Comparison of ENCODE assay signal across 8 mouse cellular contexts in the genomic region with DNA sequence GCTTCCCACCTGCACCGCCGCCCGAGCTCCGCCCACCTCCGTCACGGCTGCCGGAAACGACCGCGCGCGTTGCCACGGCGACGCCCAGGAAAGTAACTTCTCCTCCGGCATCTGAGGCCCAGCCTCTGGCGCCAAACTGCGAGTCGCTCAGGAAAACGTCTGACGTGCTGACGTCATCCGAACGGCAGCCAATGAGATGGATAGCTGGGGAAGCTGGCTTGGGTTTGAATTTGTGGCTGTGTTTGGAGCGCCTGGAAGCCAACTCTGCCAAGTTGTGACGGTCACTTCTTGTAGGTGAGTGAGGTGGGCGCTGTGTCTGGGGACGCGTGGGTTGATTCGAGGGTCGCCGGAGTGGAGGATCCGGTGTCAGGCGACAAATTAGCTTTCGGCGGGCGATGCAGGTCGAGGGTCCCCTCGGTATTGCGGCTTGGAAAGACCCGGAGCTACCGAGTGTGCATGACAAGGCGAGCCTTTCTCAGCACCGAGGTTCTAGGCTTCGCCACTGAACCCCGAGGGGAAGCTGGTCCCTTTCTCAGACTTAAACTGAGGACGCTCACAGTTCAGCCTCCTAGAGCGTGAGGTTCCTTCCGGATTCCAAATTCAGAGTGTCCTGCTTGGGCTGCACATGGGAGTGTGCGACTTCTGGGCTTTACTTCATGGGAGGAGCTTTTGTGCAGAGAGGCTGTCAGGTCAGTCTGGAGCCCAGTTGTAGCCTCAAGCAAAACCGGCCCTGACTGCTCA. TPM values are rescaled to one million over a fixed set of nuclear protein-coding genes. Genes with fewer than 3 reads are reported as not detected.
A peak's percentile ranks its signal among the peaks of the same experiment; 100 is the strongest.
DNase-seq lines count a peak whose midpoint lies in the region; ATAC-seq and TF ChIP-seq lines count a peak whose summit lies in the region.

A gene (plus strand): TSS at position 139 of the 741 bp plus-strand sequence.
A gene (minus strand): TSS at position 149 of the 741 bp plus-strand sequence.

- H3K36me3 ChIP-seq in ES-E14 (ENCODE audit: control insufficient read depth, insufficient read depth, low read length, poor library complexity, severe bottlenecking) = no peaks in the 10 kb centered on the region
- H3K36me3 ChIP-seq in forebrain, embryonic 15.5 days = no peaks in the 10 kb centered on the region

- peak within 1 kb of the TSS; percentile 79 to 84 for H3K4me3 ChIP-seq in ES-E14 (ENCODE audit: insufficient read depth in 1 of 2, low read depth in 1 of 2, low read length in 2 of 2, poor library complexity in 1 of 2, severe bottlenecking in 1 of 2)
- H3K4me3 ChIP-seq in forebrain, embryonic 15.5 days = peak within 1 kb of the TSS; percentile 81
- H3K4me3 ChIP-seq in lung, adult 2 months (replicated peaks; ENCODE audit: extremely low read depth, low read depth, low read length) = peak within 1 kb of the TSS; percentile 72

- in situ Hi-C loops in ES-E14 (cut with MboI; ENCODE audit: low sequenced_read_pairs in 2 of 2, unreplicated experiment in 2 of 2) = no loop called here

- peak within 1 kb of the TSS; percentile 77 for H3K4me2 ChIP-seq in forebrain, embryonic 15.5 days (replicated peaks)

- H3K9me3 ChIP-seq in ES-E14 (ENCODE audit: control insufficient read depth, insufficient read depth, low read depth, low read length) = no peaks in the 10 kb centered on the region
- H3K9me3 ChIP-seq in forebrain, embryonic 15.5 days = no peaks in the 10 kb centered on the region

- peak; percentile 99 for ATAC-seq in forebrain, embryonic 15.5 days (replicated peaks)
- ATAC-seq in neutrophil, adult 5-6 weeks (ENCODE audit: extremely low read depth, insufficient number of reproducible peaks, low FRiP score, poor library complexity, severe bottlenecking) = peak; percentile 98

- intact Hi-C loops in heart, postnatal 25 days (cut with DNase I) = no loop called here

- H3K27me3 ChIP-seq in forebrain, embryonic 15.5 days = no peaks in the 10 kb centered on the region

- peak within 1 kb of the TSS; percentile 92 for H3K9ac ChIP-seq in ES-E14 (ENCODE audit: insufficient read depth, low read depth, low read length, poor library complexity, severe bottlenecking)
- peak within 1 kb of the TSS; percentile 61 for H3K9ac ChIP-seq in forebrain, embryonic 15.5 days (replicated peaks)

- no peak for TF ChIP-seq CTCF in lung, adult 2 months (IDR thresholded peaks at IDR 0.05; ENCODE audit: insufficient read depth, low read length)

- under 1% methylated on average over 51 of the region's 51 CpGs for WGBS in forebrain, embryonic 15.5 days
- under 1% methylated on average over 51 of the region's 51 CpGs for WGBS in lung, adult 2 months

- H3K27ac ChIP-seq in ES-E14 (ENCODE audit: insufficient read depth, low read depth, low read length, poor library complexity, severe bottlenecking) = peak within 1 kb of the TSS; percentile 90
- peak within 1 kb of the TSS; percentile 78 for H3K27ac ChIP-seq in forebrain, embryonic 15.5 days (replicated peaks)

- peak; percentile 26; the same call in 1 of the 2 replicates for TF ChIP-seq POLR2A in lung, adult 2 months (IDR thresholded peaks at IDR 0.05; ENCODE audit: borderline replicate concordance, extremely low read depth, low read depth, low read length)

- DNase-seq in ES-E14 (ENCODE audit: low read depth, low spot score) = peak; percentile 96
- peak; percentile 96 for DNase-seq in cerebellum, adult 11-12 months
- peak; percentile 91 for DNase-seq in heart, postnatal 25 days (ENCODE audit: low spot score)
- peak; percentile 94 to 97 for DNase-seq in layer of hippocampus, adult 18-20 months (ENCODE audit: low spot score in 2 of 2)
- DNase-seq in lung, adult 2 months = peak; percentile 93
- DNase-seq in thymus, adult 18-20 months = peak; percentile 93 to 95

- peaks cover 0 to 2% of the 10 kb centered on the region in 2 experiments; a peak in 1 of 4 replicates for H3K4me1 ChIP-seq in ES-E14 (ENCODE audit: control insufficient read depth in 2 of 2, insufficient read depth in 2 of 2, low read length in 2 of 2, poor library complexity in 1 of 2)
- H3K4me1 ChIP-seq in forebrain, embryonic 15.5 days = peaks cover 27% of the 10 kb centered on the region
- 0 out of 2 replicates have a peak, but pooled peaks cover 2% of the 10 kb centered on the region for H3K4me1 ChIP-seq in lung, adult 2 months (ENCODE audit: control insufficient read depth, insufficient read depth, low read length)

TF ChIP-seq in ES-E14, 5 proteins besides CTCF, POLR2A, EP300 and RAD21:
- TF ChIP-seq HCFC1 (IDR thresholded peaks at IDR 0.05; ENCODE audit: borderline replicate concordance, insufficient read depth, low read length) (0 out of 2 replicates have a peak, but pooled peaks have one; percentile 45), CHD2 (IDR thresholded peaks at IDR 0.05; ENCODE audit: low read depth, low read length) (no peak)

RNA-seq across cellular contexts. Expression of the first gene that starts in this region (rescaled TPM):
- total RNA-seq in ES-E14 (2012; rRNA removed) = 22.5 and 26.9 TPM in 2 replicates
- 15.2 and 15.3 TPM in 2 replicates for polyA plus RNA-seq in forebrain, embryonic 15.5 days (2015; fragmentation: Nextera tagmentation; extraction: Ambion mirVana)
- 1 to 10 TPM in 1 of 2 experiments, under 1 TPM in 1; 0.44 to 1.0 TPM for total RNA-seq in heart, postnatal 25 days (2021)
- under 1 TPM; 0.71 to 0.92 TPM for total RNA-seq in layer of hippocampus, adult 18-20 months (2021)
- 0.12 and 0.37 TPM in 2 replicates for polyA plus RNA-seq in lung, adult 2 months (2012; rRNA removed)
- total RNA-seq in neutrophil, adult 5-6 weeks (2017) = 2.7 and 3.4 TPM in 2 replicates

RNA-seq across cellular contexts. Expression of the second gene that starts in this region (rescaled TPM):
- 2.5 and 2.9 TPM in 2 replicates for total RNA-seq in ES-E14 (2012; rRNA removed)
- polyA plus RNA-seq in forebrain, embryonic 15.5 days (2015; fragmentation: Nextera tagmentation; extraction: Ambion mirVana) = 11.0 and 11.8 TPM in 2 replicates
- total RNA-seq in heart, postnatal 25 days (2021) = 10 to 100 TPM; 10.2 to 10.5 TPM
- total RNA-seq in layer of hippocampus, adult 18-20 months (2021) = 1 to 10 TPM; 7.8 to 8.7 TPM
- 3.6 and 4.1 TPM in 2 replicates for polyA plus RNA-seq in lung, adult 2 months (2012; rRNA removed)
- 1.5 and 2.6 TPM in 2 replicates for total RNA-seq in neutrophil, adult 5-6 weeks (2017)

Comparison
In these comparisons a context has a peak if more than half of its experiments do, and no peak if none do; other contexts are left out.
1. Peak in every context shown above with its lines: DNase-seq, ATAC-seq, H3K4me3 ChIP-seq and H3K27ac ChIP-seq.
2. RNA of the first gene that starts in this region (polyA plus RNA-seq): 15.2 to 15.3 TPM in forebrain, embryonic 15.5 days; 0.12 to 0.37 TPM in lung, adult 2 months; every median in the first group is over 10 times any median in the second.